Mouse (Mus musculus) CD4-positive, CD25-positive, alpha-beta regulatory T cell, adult 2 months (primary cell): Measurements from ENCODE around the gene Qrsl1.
"Not testable (repeated sequence)": the region's sequence is repeated elsewhere in the genome, so short reads cannot be mapped to it uniquely, and the experiment has no call there.

ENCODE experiments used
- DNase-seq: peaks from one replicate; pipeline ENCODE4 v3.0.0-alpha.2; 2012; ENCODE audit warnings: low read depth, low spot score

Gene Qrsl1

GRCm38 (mm10) chr10:43901578-43902194, at the start of gene Qrsl1, which contains the start of gene Rtn4ip1:
Qrsl1 (minus strand) TSS chr10:43901745.
Rtn4ip1 (plus strand) TSS chr10:43901807.
- peak; percentile 94 for DNase-seq

- no peak for DNase-seq
Observed at GRCm38 (mm10) chr10:43945435-43945834, 43.9 kb upstream of the Qrsl1 start.

GRCm38 (mm10) chr10:43943736-43944135, 42.2 kb upstream of the Qrsl1 start:
- DNase-seq, result no peak

- DNase-seq, result no peak
Observed at GRCm38 (mm10) chr10:43939136-43939662, 37.7 kb upstream of the Qrsl1 start.

- no peak for DNase-seq
Observed at GRCm38 (mm10) chr10:43928596-43928995, 27.1 kb upstream of the Qrsl1 start.

GRCm38 (mm10) chr10:43927736-43928135, 26.2 kb upstream of the Qrsl1 start:
- no peak for DNase-seq

GRCm38 (mm10) chr10:43925776-43926175, 24.2 kb upstream of the Qrsl1 start:
- DNase-seq, result not testable (repeated sequence)

GRCm38 (mm10) chr10:43923096-43923495, 21.6 kb upstream of the Qrsl1 start:
- DNase-seq, result no peak

- DNase-seq, result peak; percentile 80
Observed at GRCm38 (mm10) chr10:43918696-43919608, 17.4 kb upstream of the Qrsl1 start.

GRCm38 (mm10) chr10:43916737-43917136, 15.2 kb upstream of the Qrsl1 start:
- no peak for DNase-seq

- DNase-seq, result no peak
Observed at GRCm38 (mm10) chr10:43916181-43916580, 14.6 kb upstream of the Qrsl1 start.

DNA sequence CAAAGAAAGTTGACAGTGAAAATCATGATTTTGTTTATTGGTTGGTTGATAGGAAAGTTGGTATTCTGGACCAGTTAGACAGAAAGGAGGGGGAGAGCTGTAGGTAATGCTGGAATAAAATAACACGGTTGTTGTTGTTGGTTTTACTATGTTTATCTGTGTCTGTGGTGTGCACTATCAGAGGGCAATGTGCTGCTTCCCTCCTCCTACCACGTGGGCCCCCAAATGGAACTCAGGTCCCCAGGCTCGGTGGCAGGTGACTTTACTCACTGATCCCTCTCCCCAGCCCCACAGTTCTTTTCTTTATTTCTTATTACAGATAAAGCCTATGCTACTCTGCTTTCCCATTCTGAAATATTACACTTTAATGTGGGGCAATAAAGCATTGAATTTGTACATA, 10.7 kb upstream of the Qrsl1 start:
- DNase-seq, result no peak

GRCm38 (mm10) chr10:43910873-43911142, 9.3 kb upstream of the Qrsl1 start:
- no peak for DNase-seq

GRCm38 (mm10) chr10:43910032-43910872, 8.7 kb upstream of the Qrsl1 start:
- DNase-seq, result no peak

DNA sequence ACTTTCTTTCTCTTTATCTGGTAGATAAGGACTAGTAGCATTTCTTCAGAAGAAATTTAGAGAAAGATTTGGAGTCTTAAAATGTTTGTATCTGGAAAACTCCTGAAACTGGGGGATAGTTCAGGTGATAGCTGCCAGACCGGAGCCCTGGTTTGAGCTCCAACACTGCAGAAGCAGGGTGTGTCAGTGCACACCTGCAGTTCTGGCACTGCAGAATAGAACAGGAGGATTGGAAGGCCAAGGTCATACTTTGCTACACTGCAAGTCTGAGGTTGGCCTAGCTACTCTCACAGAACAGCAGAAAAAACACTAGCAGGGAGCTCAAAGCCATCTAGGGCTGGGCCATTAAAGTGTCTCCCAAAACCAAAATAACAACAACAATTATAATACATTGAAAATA, 3.0 kb upstream of the Qrsl1 start:
- DNase-seq, result no peak

DNA sequence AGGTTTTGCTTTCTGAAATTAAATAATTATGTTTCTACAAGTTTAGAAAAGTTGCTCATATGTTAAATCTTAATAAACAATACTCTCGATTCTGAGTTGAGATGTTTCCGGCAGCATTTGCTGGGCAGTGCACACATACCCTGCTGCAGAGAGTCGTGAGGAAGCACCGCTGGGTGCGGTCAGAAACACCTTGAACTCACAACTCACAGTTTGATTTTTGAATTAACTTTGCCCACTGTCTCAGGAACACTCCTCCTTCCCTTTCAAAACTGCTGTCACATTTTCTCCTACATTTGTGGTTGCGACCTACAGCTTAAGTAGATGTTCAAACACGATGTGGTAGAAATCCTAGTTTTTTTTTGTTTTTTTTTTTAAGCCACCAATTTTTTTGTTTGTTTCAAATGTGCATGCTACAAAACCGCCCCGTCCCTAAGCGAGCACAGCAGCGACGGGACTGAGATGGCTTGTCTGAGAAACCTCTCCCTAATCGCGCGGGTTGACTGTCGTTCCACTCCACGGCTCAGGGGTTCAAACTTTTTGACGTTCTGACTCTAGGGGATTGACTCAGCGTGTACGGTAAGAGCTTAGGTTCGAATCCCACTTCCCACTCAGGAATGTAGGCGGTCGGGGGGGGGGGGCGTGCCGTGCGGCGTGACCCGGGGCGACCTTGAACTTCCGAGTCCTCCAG, 518 bp downstream of the Qrsl1 start:
- peak; percentile 32 for DNase-seq

DNA sequence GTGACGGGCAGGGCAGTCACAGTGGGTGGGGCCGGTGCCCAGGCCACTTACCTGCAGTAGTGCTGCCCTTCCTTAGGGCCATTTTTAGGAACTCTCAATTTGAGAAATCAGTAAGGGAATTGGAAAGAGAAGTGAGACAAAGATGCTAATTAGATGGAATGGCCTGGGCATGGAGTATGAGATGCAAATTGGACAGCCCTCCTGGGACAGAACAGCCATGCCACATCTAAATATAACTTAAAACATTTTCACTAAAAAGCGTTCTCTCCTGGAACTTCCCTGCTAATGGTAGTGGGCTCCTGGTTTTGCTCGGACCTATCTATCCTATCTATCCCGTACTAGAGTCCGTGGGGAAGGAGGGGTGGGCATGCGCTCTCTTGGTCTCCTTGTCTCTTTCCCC, 3.3 kb downstream of the Qrsl1 start:
- DNase-seq, result no peak

DNA sequence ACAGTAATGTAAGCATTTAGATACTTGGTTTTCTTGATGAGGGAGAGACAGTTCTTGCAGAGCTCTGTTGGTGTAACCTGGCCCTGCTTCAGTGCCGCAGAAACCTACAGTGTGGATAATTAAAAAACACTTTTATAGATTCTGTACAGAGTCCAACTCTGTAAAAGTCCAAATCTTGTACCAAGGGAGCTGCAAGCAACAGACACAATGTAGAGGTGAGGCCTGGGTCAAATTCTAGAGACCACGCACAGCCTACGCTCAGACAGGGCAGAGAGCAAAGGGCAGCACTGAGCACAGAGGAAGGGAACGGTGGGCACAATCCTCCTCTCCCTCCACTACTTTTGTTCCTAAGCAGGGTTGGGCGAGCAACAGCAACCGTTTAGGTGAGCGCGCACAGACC, 5.5 kb downstream of the Qrsl1 start:
- DNase-seq, result no peak

- DNase-seq, result no peak
Observed at GRCm38 (mm10) chr10:43892971-43893370, 8.6 kb downstream of the Qrsl1 start.

DNA sequence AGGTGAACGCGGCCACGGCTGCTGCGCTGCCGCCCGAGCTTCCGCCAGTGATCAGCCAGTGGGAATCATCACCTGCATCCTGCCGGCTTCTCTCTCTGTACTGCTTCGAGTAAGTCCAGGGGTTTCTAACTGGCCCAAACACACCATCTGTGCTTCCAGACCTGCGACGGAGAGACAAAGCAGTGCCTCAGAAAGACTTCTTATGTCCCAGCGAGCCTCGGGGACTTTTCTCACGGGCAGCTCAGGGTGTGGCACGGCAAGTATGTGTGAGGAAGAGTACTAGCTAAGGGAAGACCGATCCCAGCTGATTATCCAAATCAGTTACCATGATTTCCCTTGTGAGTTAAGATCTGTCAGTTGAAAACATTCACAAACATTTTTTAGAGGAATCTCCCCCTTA, 12.6 kb downstream of the Qrsl1 start:
- no peak for DNase-seq

GRCm38 (mm10) chr10:43887676-43888075, 13.9 kb downstream of the Qrsl1 start:
- DNase-seq, result no peak
